Mouse (Mus musculus) G1E-ER4 (cell line): ENCODE measurements around the gene Eya2. TPM values are rescaled to one million over a fixed set of nuclear protein-coding genes. Genes with fewer than 3 reads are reported as not detected.

Experiments used
- GATA1 ChIP-seq: IDR thresholded peaks from one replicate; pipeline ENCODE4 v1.8.0; 2012; ENCODE audit warnings: low read length, inconsistent platforms
- polyA plus RNA-seq: library from polyadenylated mRNA; stranded (reverse); fragments of >175 nt; gene quantifications from 2 replicates; pipeline ENCODE4 v1.2.3, GENCODE M21; 2012

The Eya2 gene
- polyA plus RNA-seq, 1 experiment = not detected

DNA sequence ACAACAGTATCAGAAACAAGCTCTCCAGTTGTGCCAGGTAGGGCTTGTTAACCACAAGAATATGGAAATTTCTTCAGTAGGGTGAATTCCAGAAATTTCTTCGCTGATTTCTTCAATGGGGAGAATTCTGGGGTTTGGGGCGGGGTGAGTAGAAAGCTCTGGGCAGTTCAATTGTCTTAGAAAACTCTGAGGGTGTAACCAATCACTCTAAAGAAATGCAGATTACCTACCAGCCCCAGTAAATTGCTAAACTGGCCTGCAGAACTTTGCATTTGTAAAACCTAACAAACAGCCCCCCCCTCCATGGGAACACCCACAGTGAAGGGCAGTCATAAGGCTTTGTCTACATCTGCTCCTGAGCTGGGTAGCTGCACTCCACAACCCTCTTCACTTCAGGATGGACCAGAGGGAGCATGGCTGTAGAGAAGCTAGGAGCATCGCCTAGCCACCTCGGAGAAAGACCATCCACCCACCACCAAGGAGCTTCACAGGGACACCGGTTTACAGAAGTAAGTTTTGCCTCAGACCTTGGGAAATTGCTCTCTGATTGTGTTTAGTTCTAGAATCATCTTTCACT is 215.2 kb downstream of the Eya2 start:
- no peak for TF ChIP-seq GATA1

DNA sequence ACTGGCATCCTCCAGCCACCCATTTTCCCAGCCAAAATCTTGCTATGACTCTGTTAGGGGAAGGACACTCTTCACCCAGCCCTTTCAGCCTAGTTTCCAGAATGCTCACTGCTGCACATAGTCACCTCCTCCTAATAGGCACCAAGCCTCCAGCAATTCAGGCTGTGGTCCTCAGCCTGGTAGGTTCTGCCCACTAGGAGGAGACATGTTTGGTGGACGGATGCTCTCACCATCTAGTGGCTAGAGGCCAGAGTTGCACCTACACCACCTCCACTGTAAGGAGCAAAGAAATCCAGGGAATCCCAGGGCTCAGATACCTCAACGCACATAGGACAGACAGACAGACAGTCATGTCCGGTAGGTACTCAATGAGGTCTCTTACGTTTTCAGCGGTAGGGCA is 216.7 kb downstream of the Eya2 start:
- TF ChIP-seq GATA1 = no peak

GRCm38 (mm10) chr2:165812889-165813288 is 218.1 kb downstream of the Eya2 start:
- no peak for TF ChIP-seq GATA1

- TF ChIP-seq GATA1 = no peak
Observed at GRCm38 (mm10) chr2:165815103-165815880, 220.5 kb downstream of the Eya2 start.

DNA sequence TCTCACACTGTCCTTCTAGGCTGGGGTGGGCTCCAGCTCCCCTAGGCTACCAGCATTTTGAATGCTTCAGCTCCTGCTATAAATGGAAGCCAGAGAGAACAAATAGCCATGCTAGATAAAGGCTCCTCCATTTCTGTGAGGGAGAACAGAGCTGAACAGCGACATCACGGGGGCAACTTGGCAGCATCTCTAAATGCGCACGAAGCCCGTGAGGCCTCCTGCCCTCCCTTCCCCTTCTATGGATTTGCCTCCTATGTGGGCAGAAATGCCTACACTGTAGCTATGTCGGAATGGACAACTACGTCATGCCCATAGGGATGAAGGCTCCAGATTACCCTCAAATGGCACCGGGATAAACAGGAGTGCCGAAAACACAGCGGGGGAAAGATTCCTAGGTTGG is 222.6 kb downstream of the Eya2 start:
- TF ChIP-seq GATA1 = no peak

- TF ChIP-seq GATA1 = no peak
Observed at GRCm38 (mm10) chr2:165818570-165818969, 223.7 kb downstream of the Eya2 start.

DNA sequence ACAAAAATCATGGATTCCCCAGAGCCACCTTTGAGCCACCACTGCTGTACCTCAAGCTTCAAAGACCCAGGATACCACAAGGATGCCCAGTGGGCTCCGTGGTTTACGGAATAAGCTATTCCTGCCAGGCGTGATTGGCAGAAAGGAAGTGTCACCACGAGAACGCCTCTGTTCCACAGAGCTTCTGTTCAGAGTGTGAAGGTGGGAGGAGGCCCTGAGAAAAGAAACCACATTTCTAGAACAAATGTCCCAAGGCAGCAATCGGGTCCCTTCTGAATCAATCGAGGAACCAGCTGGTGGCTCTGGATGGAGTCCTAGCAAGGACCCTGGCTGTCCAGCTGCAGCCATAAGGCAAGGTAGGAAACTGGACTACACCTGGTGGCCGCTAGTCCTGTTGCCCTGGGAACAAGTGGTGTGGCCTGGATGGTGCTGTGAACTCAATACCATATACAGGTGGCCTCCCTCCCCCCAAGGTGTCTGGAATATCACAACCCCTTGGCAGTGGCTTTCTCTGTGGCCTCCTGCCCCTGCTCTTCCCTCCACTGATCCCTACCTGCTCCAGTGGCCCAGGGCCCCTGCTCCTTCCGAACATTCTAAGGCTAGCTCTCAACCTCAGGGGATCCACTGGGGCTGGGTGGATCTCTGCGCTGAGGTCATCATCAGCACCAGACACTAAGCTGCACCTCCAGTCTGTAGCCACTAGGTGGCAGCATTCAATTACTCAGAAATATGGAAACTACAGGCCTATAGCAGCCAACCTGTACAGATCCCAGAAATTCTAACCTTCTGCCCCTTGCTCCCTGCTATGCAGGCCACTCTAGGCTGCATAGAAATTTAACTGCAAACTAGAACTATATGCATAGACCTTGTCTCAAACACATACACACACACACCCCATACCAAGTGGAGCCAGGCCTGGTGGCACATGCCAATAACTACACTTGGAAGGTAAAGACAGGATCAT is 224.4 kb downstream of the Eya2 start:
- no peak for TF ChIP-seq GATA1

GRCm38 (mm10) chr2:165820073-165820472 is 225.2 kb downstream of the Eya2 start:
- TF ChIP-seq GATA1 = no peak

DNA sequence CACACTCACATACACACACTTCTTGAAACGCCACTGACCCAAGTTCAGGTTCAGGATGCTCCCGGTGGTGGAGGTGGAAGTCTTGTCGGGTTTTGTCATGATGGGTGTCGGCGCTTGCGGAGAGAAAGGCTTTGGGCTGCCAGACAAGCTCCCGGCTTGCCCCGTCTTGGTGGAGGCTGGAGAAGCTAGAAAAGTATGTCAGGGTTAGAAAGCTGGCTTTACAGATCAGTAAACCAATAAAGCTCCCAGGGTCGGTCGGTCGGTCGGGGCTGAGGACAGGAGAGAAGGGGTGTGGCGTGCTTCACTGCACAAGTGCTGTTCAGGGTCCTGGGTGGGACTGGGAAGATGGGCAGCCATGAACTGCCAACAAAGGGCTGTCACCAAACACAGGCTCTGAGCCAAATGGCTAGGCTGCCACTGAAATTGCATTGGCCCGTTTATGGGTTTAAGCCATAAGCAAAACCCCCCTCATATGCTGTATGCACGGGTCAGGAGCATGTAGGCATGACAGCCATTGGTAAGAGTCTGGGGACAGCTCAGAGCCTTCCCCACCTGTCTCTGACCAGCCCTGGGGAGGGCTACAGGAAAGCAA is 225.8 kb downstream of the Eya2 start:
- no peak for TF ChIP-seq GATA1

Other genes with a start within 250 kb of the Eya2 start
- gene Zfp663, start 226.3 kb upstream of the Eya2 start, polyA plus RNA-seq = not detected in 2 replicates
- not detected in 2 replicates for gene Zfp334, start 206.8 kb upstream of the Eya2 start, polyA plus RNA-seq
- not detected in 2 replicates for gene Ocstamp, start 194.6 kb upstream of the Eya2 start, polyA plus RNA-seq
- not detected in 2 replicates for gene Slc13a3, start 121.8 kb upstream of the Eya2 start, polyA plus RNA-seq
- 24.6 and 27.6 TPM in 2 replicates for gene Trp53rka, start 101.7 kb upstream of the Eya2 start, polyA plus RNA-seq
- gene Slc2a10, start 91.2 kb upstream of the Eya2 start, polyA plus RNA-seq = not detected in 2 replicates